Mouse (Mus musculus) myocyte (in vitro differentiated cells): ENCODE measurements around the gene Snrk.

Experiments
- CEBPB ChIP-seq: IDR thresholded peaks from 2 replicates; pipeline ENCODE4 v1.6.1; 2011; ENCODE audit warnings: mild to moderate bottlenecking, moderate library complexity; ENCODE audit not compliant: poor library complexity, insufficient read depth, severe bottlenecking
- E2F4 ChIP-seq: IDR thresholded peaks from one replicate; pipeline ENCODE4 v1.6.1; 2011; ENCODE audit warnings: mild to moderate bottlenecking, control low read depth, moderate library complexity; ENCODE audit not compliant: insufficient read depth
- MAX ChIP-seq: IDR thresholded peaks from one replicate; pipeline ENCODE4 v1.6.1; 2011; ENCODE audit warnings: low read depth, mild to moderate bottlenecking, control low read depth
- MYOD1 ChIP-seq, 3 experiments: IDR thresholded peaks; one replicate each; pipeline ENCODE4 v1.6.1; 2011; ENCODE audit warnings: control low read depth in 2 of 3, low read depth in 2 of 3, mild to moderate bottlenecking in 2 of 3, moderate library complexity in 1 of 3; ENCODE audit not compliant: insufficient read length in 2 of 3, control insufficient read depth in 1 of 3
- MYOG ChIP-seq, 3 experiments: IDR thresholded peaks; one replicate each; pipeline ENCODE4 v1.6.1; 2011; ENCODE audit warnings: control low read depth in 2 of 3, low read depth in 2 of 3, mild to moderate bottlenecking in 2 of 3; ENCODE audit not compliant: insufficient read length in 2 of 3, control insufficient read depth in 1 of 3, insufficient read depth in 1 of 3
- POLR2A ChIP-seq: IDR thresholded peaks from one replicate; pipeline ENCODE4 v1.6.1; 2011; ENCODE audit warnings: low read depth, mild to moderate bottlenecking, control low read depth, moderate library complexity; ENCODE audit not compliant: insufficient read length
- POLR2AphosphoS2 ChIP-seq: IDR thresholded peaks from one replicate; pipeline ENCODE4 v1.6.1; 2011; ENCODE audit warnings: low read depth, control low read depth; ENCODE audit not compliant: insufficient read length
- REST ChIP-seq: IDR thresholded peaks from one replicate; pipeline ENCODE4 v1.6.1; 2011; ENCODE audit warnings: mild to moderate bottlenecking, control low read depth, moderate library complexity; ENCODE audit not compliant: insufficient read depth, insufficient read length
- SRF ChIP-seq: IDR thresholded peaks from one replicate; pipeline ENCODE4 v1.6.1; 2011; ENCODE audit warnings: low read depth; ENCODE audit not compliant: control insufficient read depth, insufficient read length
- TCF12 ChIP-seq: IDR thresholded peaks from one replicate; pipeline ENCODE4 v1.6.1; 2011; ENCODE audit warnings: mild to moderate bottlenecking, control low read depth; ENCODE audit not compliant: poor library complexity, insufficient read depth, severe bottlenecking
- TCF3 ChIP-seq: IDR thresholded peaks from one replicate; pipeline ENCODE4 v1.6.1; 2011; ENCODE audit warnings: low read depth, control low read depth; ENCODE audit not compliant: insufficient read length
- USF1 ChIP-seq: IDR thresholded peaks from one replicate; pipeline ENCODE4 v1.6.1; 2011; ENCODE audit warnings: low read depth, mild to moderate bottlenecking, control low read depth, moderate library complexity

GRCm38 (mm10) chr9:122091171-122091570 lies 25.9 kb upstream of the Snrk start:
- TF ChIP-seq POLR2A = no peak
- TF ChIP-seq POLR2AphosphoS2 = no peak
- TF ChIP-seq MYOG (IDR thresholded peaks at IDR 0.05; ENCODE audit: control insufficient read depth in 1 of 3, insufficient read depth in 1 of 3, insufficient read length in 2 of 3, low read depth in 2 of 3) = no peak
- no peak for TF ChIP-seq SRF
- TF ChIP-seq MAX = no peak
- no peak for TF ChIP-seq USF1
- TF ChIP-seq TCF12 = no peak
- TF ChIP-seq E2F4 = no peak
- TF ChIP-seq CEBPB = no peak
- TF ChIP-seq TCF3 = no peak
- no peak for TF ChIP-seq MYOD1 (IDR thresholded peaks at IDR 0.05; ENCODE audit: control insufficient read depth in 1 of 3, insufficient read length in 2 of 3, low read depth in 2 of 3)
- TF ChIP-seq REST = no peak
